7 mouse cellular contexts compared by ENCODE assay signal in genomic region chr4:98924071-98924905, GRCm38 (mm10). TPM values are rescaled to one million over a fixed set of nuclear protein-coding genes. Genes with fewer than 3 reads are reported as not detected.
DNase-seq lines count a peak whose midpoint lies in the region; ATAC-seq lines count a peak whose summit lies in the region.

No protein-coding gene starts in this region.

- WGBS in forebrain, embryonic 16.5 days, result under 1% methylated on average over 54 of the region's 66 CpGs
- under 1% methylated on average over 47 of the region's 66 CpGs for WGBS in kidney, embryonic 16.5 days
- under 1% methylated on average over 50 of the region's 66 CpGs for WGBS in midbrain, embryonic 10.5 days

- no peaks in the 10 kb centered on the region for H3K27me3 ChIP-seq in forebrain, embryonic 16.5 days (replicated peaks; ENCODE audit: control insufficient read depth, insufficient read depth, low read length)
- no peaks in the 10 kb centered on the region for H3K27me3 ChIP-seq in kidney, embryonic 16.5 days (ENCODE audit: insufficient read depth, low read length)
- H3K27me3 ChIP-seq in midbrain, embryonic 10.5 days (ENCODE audit: low read depth, poor library complexity, severe bottlenecking), result no peaks in the 10 kb centered on the region

- H3K4me3 ChIP-seq in forebrain, embryonic 16.5 days (replicated peaks; ENCODE audit: low read length), result peak overlapping the region; percentile 65
- H3K4me3 ChIP-seq in kidney, embryonic 16.5 days (ENCODE audit: low read length), result peak overlapping the region; percentile 99
- peak overlapping the region; percentile 97 for H3K4me3 ChIP-seq in midbrain, embryonic 10.5 days

- peak; percentile 53 for DNase-seq in 3T3-L1 (ENCODE audit: low read depth, low spot score)
- DNase-seq in A20 (ENCODE audit: low read depth, low spot score), result peak; percentile 58
- DNase-seq in c-Kit-negative CD71-positive TER-119-positive erythroid progenitor cells, embryonic 14.5 days (ENCODE audit: low read depth, low spot score), result peak; percentile 25
- DNase-seq in midbrain, embryonic 10.5 days (ENCODE audit: low spot score), result peak; percentile 31
- peak; percentile 20 for DNase-seq in thymus, postnatal 25 days

- peak overlapping the region; percentile 74 for H3K4me2 ChIP-seq in forebrain, embryonic 16.5 days (ENCODE audit: low read length)
- H3K4me2 ChIP-seq in kidney, embryonic 16.5 days (replicated peaks; ENCODE audit: low read depth, low read length), result peak overlapping the region; percentile 87

- peaks cover 20% of the 10 kb centered on the region for H3K4me1 ChIP-seq in forebrain, embryonic 16.5 days (replicated peaks; ENCODE audit: control insufficient read depth, insufficient read depth, low read length)
- peaks cover 14% of the 10 kb centered on the region for H3K4me1 ChIP-seq in kidney, embryonic 16.5 days (ENCODE audit: insufficient read depth, low read length)
- peaks cover 25% of the 10 kb centered on the region for H3K4me1 ChIP-seq in midbrain, embryonic 10.5 days

- peaks cover 2% of the 10 kb centered on the region; the same call in 1 of the 2 replicates for H3K9me3 ChIP-seq in forebrain, embryonic 16.5 days (ENCODE audit: control insufficient read depth, low read length)
- peaks cover 5% of the 10 kb centered on the region; the same call in 1 of the 2 replicates for H3K9me3 ChIP-seq in kidney, embryonic 16.5 days (ENCODE audit: low read length)
- no peaks in the 10 kb centered on the region for H3K9me3 ChIP-seq in midbrain, embryonic 10.5 days (replicated peaks)

- no peaks in the 10 kb centered on the region for H3K36me3 ChIP-seq in forebrain, embryonic 16.5 days (ENCODE audit: control insufficient read depth, insufficient read depth)
- 0 out of 2 replicates have a peak, but pooled peaks cover 3% of the 10 kb centered on the region for H3K36me3 ChIP-seq in kidney, embryonic 16.5 days (ENCODE audit: insufficient read depth, low read length)
- peaks cover 21% of the 10 kb centered on the region for H3K36me3 ChIP-seq in midbrain, embryonic 10.5 days

- H3K9ac ChIP-seq in forebrain, embryonic 16.5 days (replicated peaks; ENCODE audit: low read depth, low read length), result peak overlapping the region; percentile 79
- peak overlapping the region; percentile 98 for H3K9ac ChIP-seq in kidney, embryonic 16.5 days (replicated peaks; ENCODE audit: low read length)

- H3K27ac ChIP-seq in forebrain, embryonic 16.5 days (ENCODE audit: low read length), result peak overlapping the region; percentile 99
- H3K27ac ChIP-seq in kidney, embryonic 16.5 days (ENCODE audit: low read length), result peak overlapping the region; percentile 100
- peak overlapping the region; percentile 99 for H3K27ac ChIP-seq in midbrain, embryonic 10.5 days (replicated peaks)

- ATAC-seq in forebrain, embryonic 16.5 days, result peak; percentile 3
- ATAC-seq in kidney, embryonic 16.5 days (ENCODE audit: low FRiP score, low TSS enrichment), result peak; percentile 14; the same call in 1 of the 2 replicates

RNA-seq across cellular contexts. Expression of gene Usp1, which starts 0.7 kb away (rescaled TPM):
- polyA plus RNA-seq in forebrain, embryonic 16.5 days (2015; fragmentation: Nextera tagmentation; extraction: Ambion mirVana), result 47.1 and 54.1 TPM in 2 replicates
- 65.6 and 78.8 TPM in 2 replicates for polyA plus RNA-seq in kidney, embryonic 16.5 days (2015; fragmentation: Nextera tagmentation; extraction: Ambion mirVana)
- polyA plus RNA-seq in midbrain, embryonic 10.5 days (2016; fragmentation: Nextera tagmentation; extraction: Ambion mirVana), result 103 and 116 TPM in 2 replicates

Comparison
In these comparisons a context has a peak if more than half of its experiments do, and no peak if none do; other contexts are left out.
1. Peak in every context shown above with its lines: DNase-seq, ATAC-seq, H3K4me3 ChIP-seq and H3K27ac ChIP-seq.